Mouse (Mus musculus) heart, postnatal 25 days (tissue): ENCODE measurements at regions not wholly inside any gene's neighbourhood (a gene's known extent, or its start where the extent isn't known, plus 50 kb on each side); places are given as distances from the start of the nearest gene placed in this dataset.

ENCODE experiments used
- DNase-seq: peaks from one replicate; pipeline ENCODE4 v3.0.0; 2022; ENCODE audit warnings: low spot score
- intact Hi-C: fragments of 180-260 bp; cut with DNase I; formaldehyde crosslinking; loops from one replicate; pipeline ENCODE4 v1.15.1; 2025

GRCm38 (mm10) chr3:33967184-33967583 lies 52.6 kb upstream of the Fxr1 start:
- intact Hi-C loops, result no loop called here
- no peak for DNase-seq
